Comparison of ENCODE assay signal across 9 mouse cellular contexts in genomic region chr12:102550529-102550928, GRCm38 (mm10). TPM values are rescaled to one million over a fixed set of nuclear protein-coding genes. Genes with fewer than 3 reads are reported as not detected.
A peak's percentile ranks its signal among the peaks of the same experiment; 100 is the strongest.
DNase-seq lines count a peak whose midpoint lies in the region; ATAC-seq and TF ChIP-seq lines count a peak whose summit lies in the region.
"Had no signal": no experiment of that assay in that cellular context is flagged by ENCODE, and none has a peak within 500 bp of the region (broad histone marks: within the 10 kb centered on the region; RNA-seq: fewer than 3 reads in every experiment).

No protein-coding gene starts in this region.

- TF ChIP-seq CTCF in hindbrain, postnatal 0 days (IDR thresholded peaks at IDR 0.05; ENCODE audit: low read depth): no peak
- TF ChIP-seq CTCF in liver, postnatal 0 days (IDR thresholded peaks at IDR 0.05; ENCODE audit: low read depth): no peak

- peaks cover 16% of the 10 kb centered on the region for H3K27me3 ChIP-seq in midbrain, embryonic 10.5 days (ENCODE audit: low read depth, poor library complexity, severe bottlenecking)
- peaks cover 10% of the 10 kb centered on the region; the same call in 1 of the 2 replicates for H3K27me3 ChIP-seq in midbrain, embryonic 13.5 days
- no peaks in the 10 kb centered on the region for H3K27me3 ChIP-seq in hindbrain, postnatal 0 days (ENCODE audit: insufficient read depth, low read length)
- H3K27me3 ChIP-seq in liver, postnatal 0 days (ENCODE audit: insufficient read depth, low read length): peaks cover 17% of the 10 kb centered on the region

- 5% methylated on average over 11 of the region's 11 CpGs for WGBS in midbrain, embryonic 10.5 days
- WGBS in midbrain, embryonic 13.5 days: 5% methylated on average over 11 of the region's 11 CpGs
- WGBS in hindbrain, postnatal 0 days: 13% methylated on average over 11 of the region's 11 CpGs
- WGBS in liver, postnatal 0 days (ENCODE audit: insufficient replicate concordance): 4% methylated on average over 11 of the region's 11 CpGs

- no peaks in the 10 kb centered on the region for H3K9me3 ChIP-seq in midbrain, embryonic 10.5 days (replicated peaks)
- H3K9me3 ChIP-seq in midbrain, embryonic 13.5 days: no peaks in the 10 kb centered on the region
- H3K9me3 ChIP-seq in hindbrain, postnatal 0 days (ENCODE audit: low read length): no peaks in the 10 kb centered on the region
- no peaks in the 10 kb centered on the region for H3K9me3 ChIP-seq in liver, postnatal 0 days (ENCODE audit: low read length)
- H3K9me3 ChIP-seq: embryonic facial prominence, embryonic 12.5 days had no signal

- TF ChIP-seq EP300 in liver, postnatal 0 days (IDR thresholded peaks at IDR 0.05; ENCODE audit: low read depth): no peak

- DNase-seq in midbrain, embryonic 10.5 days (ENCODE audit: low spot score): peak; percentile 79
- peak; percentile 80 for DNase-seq in adrenal gland, postnatal 25 days
- peak; percentile 72 for DNase-seq in hindbrain, postnatal 0 days (ENCODE audit: low spot score)
- DNase-seq in liver, postnatal 0 days: peak; percentile 85
- DNase-seq in spleen, adult 12 weeks (ENCODE audit: low spot score): peak; percentile 41
- DNase-seq in frontal cortex, postnatal 10 days (ENCODE audit: low spot score in 2 of 2): no peak
- no peak for DNase-seq in right cerebral cortex, postnatal 36 days (ENCODE audit: low spot score in 2 of 2)

- no peak overlapping the region for H3K4me3 ChIP-seq in midbrain, embryonic 10.5 days
- H3K4me3 ChIP-seq in midbrain, embryonic 13.5 days (replicated peaks): no peak overlapping the region
- H3K4me3 ChIP-seq in hindbrain, postnatal 0 days (ENCODE audit: low read length): no peak overlapping the region
- no peak overlapping the region for H3K4me3 ChIP-seq in liver, postnatal 0 days (ENCODE audit: low read depth, low read length)
- H3K4me3 ChIP-seq: embryonic facial prominence, embryonic 12.5 days had no signal

- no peaks in the 10 kb centered on the region for H3K36me3 ChIP-seq in midbrain, embryonic 10.5 days
- H3K36me3 ChIP-seq in midbrain, embryonic 13.5 days: no peaks in the 10 kb centered on the region
- no peaks in the 10 kb centered on the region for H3K36me3 ChIP-seq in hindbrain, postnatal 0 days (ENCODE audit: insufficient read depth, low read length)
- H3K36me3 ChIP-seq in liver, postnatal 0 days (replicated peaks; ENCODE audit: insufficient read depth, low read length): no peaks in the 10 kb centered on the region
- H3K36me3 ChIP-seq: embryonic facial prominence, embryonic 12.5 days had no signal

- H3K9ac ChIP-seq in midbrain, embryonic 13.5 days (replicated peaks): no peak overlapping the region
- no peak overlapping the region for H3K9ac ChIP-seq in hindbrain, postnatal 0 days (replicated peaks; ENCODE audit: low read length)
- no peak overlapping the region for H3K9ac ChIP-seq in liver, postnatal 0 days (replicated peaks)
- H3K9ac ChIP-seq: embryonic facial prominence, embryonic 12.5 days had no signal

- H3K4me1 ChIP-seq in midbrain, embryonic 10.5 days: peaks cover 25% of the 10 kb centered on the region
- H3K4me1 ChIP-seq in midbrain, embryonic 13.5 days (replicated peaks): peaks cover 29% of the 10 kb centered on the region
- no peaks in the 10 kb centered on the region for H3K4me1 ChIP-seq in hindbrain, postnatal 0 days (ENCODE audit: insufficient read depth, low read length)
- 0 out of 2 replicates have a peak, but pooled peaks cover 2% of the 10 kb centered on the region for H3K4me1 ChIP-seq in liver, postnatal 0 days (ENCODE audit: insufficient read depth)
- H3K4me1 ChIP-seq: embryonic facial prominence, embryonic 12.5 days had no signal

- no peak overlapping the region for H3K4me2 ChIP-seq in midbrain, embryonic 13.5 days (replicated peaks)
- H3K4me2 ChIP-seq in hindbrain, postnatal 0 days (ENCODE audit: low read depth, low read length): no peak overlapping the region
- H3K4me2 ChIP-seq in liver, postnatal 0 days (ENCODE audit: low read depth, low read length): no peak overlapping the region
- H3K4me2 ChIP-seq: embryonic facial prominence, embryonic 12.5 days had no signal

- ATAC-seq in midbrain, embryonic 13.5 days: no peak
- no peak for ATAC-seq in hindbrain, postnatal 0 days
- peak; percentile 64 for ATAC-seq in liver, postnatal 0 days

- no peak overlapping the region for H3K27ac ChIP-seq in midbrain, embryonic 10.5 days (replicated peaks)
- H3K27ac ChIP-seq in midbrain, embryonic 13.5 days: no peak overlapping the region
- no peak overlapping the region for H3K27ac ChIP-seq in hindbrain, postnatal 0 days
- H3K27ac ChIP-seq in liver, postnatal 0 days (ENCODE audit: low read depth): no peak overlapping the region
- H3K27ac ChIP-seq: embryonic facial prominence, embryonic 12.5 days had no signal

RNA-seq across cellular contexts. Expression of gene Chga, which starts 4.2 kb away (rescaled TPM):
- 14.5 and 23.7 TPM in 2 replicates for polyA plus RNA-seq in midbrain, embryonic 10.5 days (2016; fragmentation: Nextera tagmentation; extraction: Ambion mirVana)
- polyA plus RNA-seq in midbrain, embryonic 13.5 days (2015; fragmentation: Nextera tagmentation; extraction: Ambion mirVana): 88.9 and 90.0 TPM in 2 replicates
- total RNA-seq in adrenal gland, postnatal 25 days (2021): 1,604 and 1,988 TPM in 2 replicates
- total RNA-seq in hindbrain, postnatal 0 days (2014; rRNA removed): 160 and 171 TPM in 2 replicates
- 254 and 255 TPM in 2 replicates for polyA plus RNA-seq in hindbrain, postnatal 0 days (2015; fragmentation: Nextera tagmentation; extraction: Ambion mirVana)
- 0.45 and 0.83 TPM in 2 replicates for polyA plus RNA-seq in liver, postnatal 0 days (2015; fragmentation: Nextera tagmentation; extraction: Ambion mirVana)

Comparison
In these comparisons a context has a peak if more than half of its experiments do, and no peak if none do; other contexts are left out.
1. DNase-seq: peak in midbrain, embryonic 10.5 days (single experiment), adrenal gland, postnatal 25 days (single experiment), hindbrain, postnatal 0 days (single experiment), liver, postnatal 0 days (single experiment) and spleen, adult 12 weeks (single experiment); none in frontal cortex, postnatal 10 days (0 of 2) and right cerebral cortex, postnatal 36 days (0 of 2).